Mouse (Mus musculus) testis, adult 2 months (tissue): ENCODE measurements around the gene Zcchc13.

Experiments
- CTCF ChIP-seq: fragments of 200-500 bp; IDR thresholded peaks from 2 replicates; pipeline ENCODE4 v1.5.1; 2012; ENCODE audit warnings: low read depth, mild to moderate bottlenecking, inconsistent platforms, low read length, moderate library complexity; ENCODE audit not compliant: control insufficient read depth, insufficient read depth, insufficient replicate concordance
- POLR2A ChIP-seq: fragments of 200-500 bp; IDR thresholded peaks from 2 replicates; pipeline ENCODE4 v1.6.1; 2012; ENCODE audit warnings: low read depth, mild to moderate bottlenecking, inconsistent platforms, low read length, moderate library complexity; ENCODE audit not compliant: control insufficient read depth

DNA sequence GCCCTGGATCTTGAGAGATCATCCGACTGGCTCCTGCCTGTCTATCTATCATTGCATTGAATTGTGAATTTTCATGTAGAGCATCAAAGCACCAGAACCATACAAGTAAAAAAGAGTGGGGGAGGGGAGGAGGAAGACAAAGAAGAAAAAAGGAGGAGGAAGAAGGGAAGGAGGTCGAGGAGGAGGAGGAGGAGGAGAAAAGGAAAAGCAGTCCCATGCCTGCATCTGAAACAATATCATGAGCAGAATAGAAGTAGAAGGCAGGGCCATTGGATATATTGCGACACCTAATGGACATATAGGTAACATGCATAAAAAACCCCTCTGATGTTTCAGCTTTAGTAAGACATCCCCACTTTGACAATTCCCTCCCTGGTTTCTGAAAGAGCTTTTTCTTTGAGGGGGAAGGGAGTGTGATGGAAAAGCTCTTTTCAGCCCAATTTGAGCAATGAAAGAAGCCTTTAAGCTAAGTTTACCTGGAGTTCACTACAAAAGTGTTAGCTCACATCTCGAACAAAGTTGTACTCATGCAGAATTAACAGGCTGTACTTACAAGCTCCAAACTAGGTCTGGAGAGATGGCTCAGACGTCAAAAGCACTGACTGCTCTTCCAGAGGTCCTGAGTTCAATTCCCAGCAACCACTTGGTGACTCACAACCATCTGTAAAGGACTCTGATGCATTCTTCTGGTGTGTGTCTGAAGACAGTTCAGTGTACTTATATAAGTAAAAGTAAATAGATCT lies 5.8 kb upstream of the Zcchc13 start:
- no peak for TF ChIP-seq CTCF
- TF ChIP-seq POLR2A, result no peak
